Mouse (Mus musculus): ENCODE data around the gene Kbtbd7.
"Not testable (repeated sequence)": the region's sequence is repeated elsewhere in the genome, so short reads cannot be mapped to it uniquely, and the experiment has no call there.

DNA sequence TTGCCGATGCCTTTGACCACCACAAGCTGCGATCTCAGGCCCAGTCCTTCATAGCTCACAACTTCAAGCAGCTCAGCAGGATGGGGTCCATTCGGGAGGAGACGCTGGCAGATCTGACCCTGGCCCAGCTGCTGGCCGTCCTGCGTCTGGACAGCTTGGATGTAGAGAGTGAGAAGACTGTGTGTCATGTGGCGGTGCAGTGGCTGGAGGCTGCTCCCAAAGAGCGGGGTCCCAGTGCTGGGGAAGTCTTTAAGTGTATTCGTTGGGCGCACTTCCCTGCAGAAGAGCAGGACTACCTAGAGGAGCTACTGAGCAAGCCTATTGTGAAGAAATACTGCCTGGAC, 26.3 kb downstream of the Kbtbd7 start:
- not testable (repeated sequence) for TF ChIP-seq TAL1, GATA1 (IDR thresholded peaks at IDR 0.05; ENCODE audit: low read length)
